Mouse (Mus musculus) liver, embryonic 15.5 days (tissue): ENCODE measurements around the gene Dmap1. TPM values are rescaled to one million over a fixed set of nuclear protein-coding genes. Genes with fewer than 3 reads are reported as not detected.

Source experiments
- ATAC-seq: fragments of 200-750 bp; cut with Nextera tagmentation; 2 replicates; pipeline ENCODE4 v1.8.0; 2017; ENCODE audit warnings: moderate number of reproducible peaks, mild to moderate bottlenecking, moderate library complexity; ENCODE audit not compliant: insufficient read depth
- H3K27ac ChIP-seq: fragments of 300-500 bp; sonication (generic); replicated peaks from 2 replicates; pipeline ENCODE4 v1.5.1; 2015; ENCODE audit warnings: mild to moderate bottlenecking, inconsistent platforms
- H3K27me3 ChIP-seq: fragments of 300-500 bp; sonication (generic); 2 replicates; pipeline ENCODE4 v1.6.1; 2015; ENCODE audit warnings: mild to moderate bottlenecking, inconsistent platforms
- H3K36me3 ChIP-seq: fragments of 300-500 bp; sonication (generic); replicated peaks from 2 replicates; pipeline ENCODE4 v1.6.1; 2015; ENCODE audit warnings: moderate library complexity, mild to moderate bottlenecking, inconsistent platforms
- H3K4me1 ChIP-seq: fragments of 300-500 bp; sonication (generic); replicated peaks from 2 replicates; pipeline ENCODE4 v1.6.1; 2015; ENCODE audit warnings: inconsistent platforms
- H3K4me2 ChIP-seq: fragments of 300-500 bp; sonication (generic); 2 replicates; pipeline ENCODE4 v1.6.1; 2015; ENCODE audit warnings: moderate library complexity, mild to moderate bottlenecking, inconsistent platforms
- H3K4me3 ChIP-seq: fragments of 300-500 bp; sonication (generic); replicated peaks from 2 replicates; pipeline ENCODE4 v1.5.1; 2015; ENCODE audit warnings: mild to moderate bottlenecking, inconsistent platforms
- H3K9ac ChIP-seq: fragments of 300-500 bp; sonication (generic); 2 replicates; pipeline ENCODE4 v1.6.1; 2015; ENCODE audit warnings: moderate library complexity, mild to moderate bottlenecking, inconsistent platforms
- H3K9me3 ChIP-seq: fragments of 300-500 bp; sonication (generic); replicated peaks from 2 replicates; pipeline ENCODE4 v1.6.1; 2016; ENCODE audit warnings: inconsistent platforms
- WGBS: fragments of 180-500 bp; shearing (Covaris S2); methylation state at CpG from one replicate; pipeline ENCODE4 v1.1.7; 2015; ENCODE audit warnings: mixed read lengths; ENCODE audit not compliant: insufficient replicate concordance; 5-methylcytosine and 5-hydroxymethylcytosine counted together
- polyA plus RNA-seq: library from polyadenylated mRNA; unstranded; fragments of >200 nt; fragmentation: Nextera tagmentation; extraction: Ambion mirVana; gene quantifications from 2 replicates; pipeline ENCODE4 v1.2.1, GENCODE M21; 2015

Dmap1 gene
- polyA plus RNA-seq, 1 experiment from 2014 or later = 17.6 TPM

- Histone ChIP-seq H3K4me1 (peaks cover 15% of the 10 kb centered on the region), H3K27me3 (no peaks in the 10 kb centered on the region), H3K4me2 (no peak overlapping the region), H3K27ac (no peak overlapping the region), H3K9me3 (no peaks in the 10 kb centered on the region), H3K4me3 (no peak overlapping the region), H3K36me3 (peaks cover 74% of the 10 kb centered on the region), H3K9ac (no peak overlapping the region)
- 17% methylated on average over 3 of the region's 3 CpGs for WGBS
- ATAC-seq = no peak
Measured at GRCm38 (mm10) chr4:117676903-117677302, 5.2 kb downstream of the Dmap1 start.

DNA sequence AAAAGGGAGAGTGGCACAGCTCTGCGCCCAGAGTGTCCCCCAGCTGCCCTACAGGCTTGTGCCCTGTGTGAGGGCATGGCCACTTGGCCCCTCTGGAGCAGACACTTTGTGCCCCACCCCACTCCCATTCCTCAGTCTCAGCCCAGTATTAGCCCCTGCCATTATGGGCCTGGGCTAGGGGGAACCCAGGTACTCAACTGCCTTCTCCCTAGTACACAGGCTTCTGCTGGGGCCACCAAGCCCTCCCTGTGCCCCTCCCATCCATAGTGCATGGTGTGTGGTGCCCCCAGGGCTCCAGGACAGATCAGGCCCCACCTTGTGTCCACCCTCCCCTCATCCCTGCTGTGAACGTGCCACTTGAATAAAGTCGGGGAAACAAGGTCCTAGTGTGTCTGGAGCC lies 8.2 kb downstream of the Dmap1 start:
- no peak for ATAC-seq
- no peaks in the 10 kb centered on the region for H3K4me1 ChIP-seq
- peaks cover 56% of the 10 kb centered on the region for H3K36me3 ChIP-seq
- H3K9me3 ChIP-seq = no peaks in the 10 kb centered on the region
- no peak overlapping the region for H3K4me3 ChIP-seq
- H3K27me3 ChIP-seq = no peaks in the 10 kb centered on the region
- no peak overlapping the region for H3K27ac ChIP-seq
- no peak overlapping the region for H3K4me2 ChIP-seq
- WGBS = 71% methylated on average over 3 of the region's 3 CpGs
- no peak overlapping the region for H3K9ac ChIP-seq

- H3K36me3 ChIP-seq = peaks cover 40% of the 10 kb centered on the region
- no peak overlapping the region for H3K4me2 ChIP-seq
- no peak overlapping the region for H3K4me3 ChIP-seq
- H3K4me1 ChIP-seq = no peaks in the 10 kb centered on the region
- H3K9ac ChIP-seq = no peak overlapping the region
- WGBS = 61% methylated on average over 9 of the region's 9 CpGs
- H3K27me3 ChIP-seq = no peaks in the 10 kb centered on the region
- no peak overlapping the region for H3K27ac ChIP-seq
- no peaks in the 10 kb centered on the region for H3K9me3 ChIP-seq
- ATAC-seq = no peak
Measured at GRCm38 (mm10) chr4:117672042-117672441, 10.0 kb downstream of the Dmap1 start.

GRCm38 (mm10) chr4:117669874-117670273 lies 12.2 kb downstream of the Dmap1 start:
- Histone ChIP-seq H3K9me3 (no peaks in the 10 kb centered on the region), H3K4me2 (no peak overlapping the region), H3K9ac (no peak overlapping the region), H3K36me3 (peaks cover 20% of the 10 kb centered on the region), H3K4me1 (no peaks in the 10 kb centered on the region), H3K27me3 (no peaks in the 10 kb centered on the region), H3K27ac (no peak overlapping the region), H3K4me3 (no peak overlapping the region)
- WGBS = 69% methylated on average over 7 of the region's 7 CpGs
- ATAC-seq = no peak

- ATAC-seq = no peak
- H3K4me2 ChIP-seq = no peak overlapping the region
- WGBS = 75% methylated on average over 8 of the region's 8 CpGs
Measured at GRCm38 (mm10) chr4:117666054-117666453, 16.0 kb downstream of the Dmap1 start.

DNA sequence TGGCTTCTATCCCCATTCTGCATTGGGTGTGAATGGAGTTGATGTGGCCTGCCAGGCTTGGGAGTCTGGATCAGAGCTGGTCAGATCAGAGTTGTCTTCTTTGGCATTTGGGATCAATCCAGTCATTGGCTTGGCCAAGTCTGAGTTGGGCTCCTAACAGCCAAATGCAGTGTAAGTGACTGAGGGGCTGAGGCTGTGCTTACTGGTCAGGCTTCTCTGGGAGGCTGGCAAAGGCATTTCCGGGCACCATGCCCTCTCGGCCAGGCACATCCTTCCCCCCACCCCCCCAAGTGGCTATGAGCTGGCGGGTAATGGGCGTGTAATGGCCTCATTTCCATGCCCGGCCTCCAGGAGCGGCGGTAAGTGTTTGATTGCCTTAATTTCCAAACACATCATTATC lies 16.5 kb downstream of the Dmap1 start:
- no peak overlapping the region for H3K27ac ChIP-seq
- no peaks in the 10 kb centered on the region for H3K9me3 ChIP-seq
- H3K4me2 ChIP-seq = no peak overlapping the region
- H3K4me1 ChIP-seq = no peaks in the 10 kb centered on the region
- no peaks in the 10 kb centered on the region for H3K27me3 ChIP-seq
- 81% methylated on average over 7 of the region's 7 CpGs for WGBS
- no peaks in the 10 kb centered on the region for H3K36me3 ChIP-seq
- no peak overlapping the region for H3K4me3 ChIP-seq
- no peak for ATAC-seq
- no peak overlapping the region for H3K9ac ChIP-seq

More at GRCm38 (mm10) chr4:117666054-117666453, 16.0 kb downstream of the Dmap1 start:
- Histone ChIP-seq H3K27me3 (no peaks in the 10 kb centered on the region), H3K36me3 (no peaks in the 10 kb centered on the region), H3K4me3 (no peak overlapping the region), H3K9me3 (no peaks in the 10 kb centered on the region), H3K27ac (no peak overlapping the region), H3K9ac (no peak overlapping the region), H3K4me1 (no peaks in the 10 kb centered on the region)

- WGBS = 76% methylated on average over 10 of the region's 10 CpGs
- no peak overlapping the region for H3K4me2 ChIP-seq
- H3K27me3 ChIP-seq = no peaks in the 10 kb centered on the region
- no peaks in the 10 kb centered on the region for H3K9me3 ChIP-seq
- H3K4me3 ChIP-seq = no peak overlapping the region
- no peak overlapping the region for H3K9ac ChIP-seq
- H3K36me3 ChIP-seq = no peaks in the 10 kb centered on the region
- no peaks in the 10 kb centered on the region for H3K4me1 ChIP-seq
- no peak overlapping the region for H3K27ac ChIP-seq
- ATAC-seq = no peak
Measured at GRCm38 (mm10) chr4:117664411-117665137, 17.5 kb downstream of the Dmap1 start.

GRCm38 (mm10) chr4:117660001-117660400 lies 22.1 kb downstream of the Dmap1 start:
- Histone ChIP-seq H3K36me3 (peaks cover 6% of the 10 kb centered on the region; the same call in 1 of the 2 replicates), H3K9ac (no peak overlapping the region), H3K27ac (no peak overlapping the region), H3K27me3 (no peaks in the 10 kb centered on the region), H3K4me3 (no peak overlapping the region), H3K4me2 (no peak overlapping the region), H3K9me3 (no peaks in the 10 kb centered on the region), H3K4me1 (no peaks in the 10 kb centered on the region)
- WGBS = 78% methylated on average over 5 of the region's 5 CpGs
- ATAC-seq = no peak

DNA sequence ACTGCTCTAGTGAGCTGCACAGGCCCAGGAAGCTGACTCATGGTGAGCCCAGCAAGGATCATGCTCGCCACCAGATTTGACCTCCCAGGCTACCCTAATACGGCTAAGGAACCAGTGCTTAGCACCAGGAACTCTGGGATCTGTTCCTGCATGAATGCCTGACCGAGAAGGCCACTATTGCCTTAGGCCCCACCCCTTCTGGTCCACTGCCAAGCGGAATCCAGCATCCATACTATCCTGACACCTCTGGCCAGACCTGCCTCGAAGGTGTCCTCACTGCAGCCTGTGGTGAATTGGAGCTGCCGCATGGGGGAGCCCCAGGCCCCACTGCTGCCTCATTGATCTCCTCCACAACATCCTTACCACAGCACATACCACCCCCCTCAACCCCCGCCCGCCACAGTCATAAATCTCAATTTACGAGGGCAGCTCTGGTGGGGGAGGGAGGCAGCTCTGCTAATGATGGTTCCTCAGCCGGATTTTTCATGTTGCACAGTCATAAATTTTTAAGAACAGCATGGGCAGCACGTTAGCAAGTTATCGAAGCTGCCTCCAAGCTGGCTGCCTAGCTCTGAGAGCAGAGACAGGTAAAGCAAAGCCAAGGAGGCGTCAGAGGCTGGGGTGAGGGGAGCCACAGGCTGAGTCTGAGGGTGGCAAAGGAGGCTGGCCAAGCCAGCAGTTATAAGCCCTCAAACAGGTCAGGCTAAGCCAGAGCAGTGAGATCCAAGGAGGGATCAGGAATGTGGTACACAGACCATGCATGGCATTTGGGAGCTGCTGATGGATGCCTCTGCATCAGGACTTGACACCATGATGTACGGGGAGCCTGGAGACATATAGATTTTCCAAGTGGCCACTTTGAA lies 23.3 kb downstream of the Dmap1 start:
- Histone ChIP-seq H3K4me1 (no peaks in the 10 kb centered on the region), H3K4me2 (no peak overlapping the region), H3K27me3 (no peaks in the 10 kb centered on the region), H3K4me3 (no peak overlapping the region), H3K9me3 (no peaks in the 10 kb centered on the region), H3K36me3 (peaks cover 6% of the 10 kb centered on the region; the same call in 1 of the 2 replicates), H3K27ac (no peak overlapping the region), H3K9ac (no peak overlapping the region)
- WGBS = 56% methylated on average over 14 of the region's 14 CpGs
- ATAC-seq = no peak

GRCm38 (mm10) chr4:117657646-117658045 lies 24.4 kb downstream of the Dmap1 start:
- Histone ChIP-seq H3K4me3 (no peak overlapping the region), H3K27ac (no peak overlapping the region), H3K4me1 (peaks cover 3% of the 10 kb centered on the region), H3K4me2 (no peak overlapping the region), H3K9ac (no peak overlapping the region), H3K36me3 (peaks cover 6% of the 10 kb centered on the region; the same call in 1 of the 2 replicates), H3K9me3 (no peaks in the 10 kb centered on the region), H3K27me3 (no peaks in the 10 kb centered on the region)
- 84% methylated on average over 4 of the region's 4 CpGs for WGBS
- ATAC-seq = no peak

DNA sequence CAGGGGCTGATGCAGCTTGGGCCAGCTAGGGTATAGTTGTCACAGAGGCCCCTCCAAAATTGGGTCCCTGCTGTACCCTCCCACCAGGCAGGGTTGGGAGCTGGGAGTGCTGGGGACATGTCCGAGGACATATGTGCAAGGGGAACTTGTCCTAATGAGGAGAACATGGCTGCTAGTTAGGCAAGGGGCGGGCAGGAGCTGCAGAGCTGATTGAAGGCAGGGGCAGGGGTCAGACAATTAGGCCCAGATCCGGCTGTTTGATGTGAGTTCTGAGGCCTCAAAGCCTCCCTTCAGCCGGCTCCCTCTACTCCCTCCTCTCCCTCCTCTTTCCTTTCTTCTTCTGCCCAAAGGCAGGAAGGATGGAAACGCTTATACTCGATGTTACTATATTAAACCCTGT lies 25.1 kb downstream of the Dmap1 start:
- Histone ChIP-seq H3K9ac (no peak overlapping the region), H3K27me3 (no peaks in the 10 kb centered on the region), H3K9me3 (no peaks in the 10 kb centered on the region), H3K27ac (no peak overlapping the region), H3K4me1 (peaks cover 10% of the 10 kb centered on the region), H3K4me2 (no peak overlapping the region), H3K4me3 (no peak overlapping the region), H3K36me3 (peaks cover 6% of the 10 kb centered on the region; the same call in 1 of the 2 replicates)
- ATAC-seq = no peak
- WGBS = 67% methylated on average over 6 of the region's 6 CpGs
